Mouse (Mus musculus) heart, adult 2 months (tissue): ENCODE results near the gene Trim71.

ENCODE experiments used
- CTCF ChIP-seq: fragments of 200-600 bp; IDR thresholded peaks from 2 replicates; pipeline ENCODE4 v1.8.1; 2022; ENCODE audit warnings: antibody characterized with exemption, mild to moderate bottlenecking, moderate library complexity
- POLR2A ChIP-seq: fragments of 200-500 bp; IDR thresholded peaks from 2 replicates; pipeline ENCODE4 v1.6.1; 2011; ENCODE audit warnings: mild to moderate bottlenecking, low read depth, low read length, control low read depth; ENCODE audit not compliant: insufficient read depth

DNA sequence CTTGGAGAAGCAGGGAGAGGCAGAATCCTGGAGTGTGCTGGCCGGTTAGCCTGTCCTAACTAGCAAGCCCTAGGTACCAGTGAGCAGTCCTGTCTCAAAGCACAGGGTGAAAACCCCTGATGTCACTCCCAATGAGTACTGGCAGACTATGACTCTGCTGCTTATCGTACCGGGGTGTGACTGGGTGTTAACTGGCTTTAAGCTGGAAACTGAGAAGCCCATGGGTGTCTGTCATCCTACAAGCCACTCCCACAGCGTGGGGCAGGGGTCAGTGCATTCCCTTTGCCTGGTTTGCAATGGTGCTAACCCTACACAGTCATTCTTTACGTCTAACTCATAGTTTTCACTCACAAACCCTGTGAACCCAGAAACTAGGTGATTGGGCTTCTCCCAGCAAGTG is 96.0 kb downstream of the Trim71 start:
- TF ChIP-seq CTCF: no peak
- TF ChIP-seq POLR2A: no peak
